Mouse (Mus musculus) cerebellum, adult 18-20 months (tissue): ENCODE measurements around the gene Gm39653.
"Not testable (repeated sequence)": the region's sequence is repeated elsewhere in the genome, so short reads cannot be mapped to it uniquely, and the experiment has no call there.

Experiments used
- DNase-seq, 2 experiments: peaks; one replicate each; pipeline ENCODE4 v3.0.0; 2021

Gm39653 gene

DNA sequence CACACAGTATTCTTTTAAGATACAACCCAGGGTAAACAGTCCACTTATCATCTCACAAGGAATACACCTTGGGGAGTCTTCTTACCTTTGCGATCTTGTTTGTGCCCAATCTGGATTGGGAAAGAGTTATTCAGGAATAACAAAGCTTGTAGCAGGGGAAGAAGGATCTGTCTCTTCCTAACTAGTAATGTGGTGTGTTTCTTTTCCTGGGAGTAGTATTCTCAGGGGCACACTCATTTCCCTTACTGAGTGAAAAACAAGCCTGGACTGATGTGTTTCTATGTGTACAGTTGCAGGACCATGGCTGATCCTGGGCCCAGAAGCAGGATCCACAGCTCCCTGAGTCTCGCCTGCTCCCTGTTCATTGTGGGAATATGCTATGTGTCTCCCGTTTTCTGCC, at the start of gene Gm39653:
TSS of gene Gm39653 (plus strand) at position 301 of the 400 bp plus-strand sequence.
- no peak for DNase-seq

DNA sequence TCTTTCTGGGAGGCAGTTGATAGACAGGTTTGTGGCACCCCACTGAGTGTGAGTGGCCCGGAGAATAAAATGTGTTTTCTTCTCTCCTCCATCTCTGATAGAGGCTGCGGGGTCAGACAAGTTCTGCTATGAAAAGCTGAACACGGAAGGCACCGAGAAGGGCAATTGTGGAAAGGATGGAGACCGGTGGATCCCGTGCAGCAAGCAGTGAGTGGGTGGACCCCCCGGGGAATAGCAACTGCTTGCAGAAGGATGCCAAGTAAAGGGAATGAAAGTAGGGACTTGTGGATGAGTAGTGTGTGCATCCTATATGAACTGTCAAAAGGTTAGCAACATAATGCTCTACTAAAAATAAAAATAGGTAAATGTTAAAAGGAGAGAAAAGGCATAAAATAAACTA, 49.3 kb upstream of the Gm39653 start:
- DNase-seq, result peak; percentile 67

DNA sequence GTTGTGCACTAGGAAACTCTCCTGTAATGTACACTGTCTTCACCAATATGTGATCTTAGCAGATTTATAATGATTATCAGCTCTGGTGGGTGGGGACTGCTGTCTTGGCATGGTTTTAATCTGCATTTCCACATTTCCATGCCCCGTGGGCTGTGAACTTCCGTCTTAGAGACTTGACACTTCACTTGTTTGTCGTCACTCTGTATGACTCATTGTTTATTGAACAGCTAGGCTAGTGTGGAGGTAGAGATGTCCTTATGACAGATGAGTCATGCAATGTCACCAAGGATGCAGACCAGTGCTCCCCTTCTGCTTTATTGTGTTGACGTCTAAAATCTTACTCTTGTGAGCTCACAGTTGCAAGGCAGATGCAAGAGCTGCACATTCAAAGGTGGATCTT, 48.7 kb upstream of the Gm39653 start:
- DNase-seq, result peak in 1 of 2 experiments; percentile 6

DNA sequence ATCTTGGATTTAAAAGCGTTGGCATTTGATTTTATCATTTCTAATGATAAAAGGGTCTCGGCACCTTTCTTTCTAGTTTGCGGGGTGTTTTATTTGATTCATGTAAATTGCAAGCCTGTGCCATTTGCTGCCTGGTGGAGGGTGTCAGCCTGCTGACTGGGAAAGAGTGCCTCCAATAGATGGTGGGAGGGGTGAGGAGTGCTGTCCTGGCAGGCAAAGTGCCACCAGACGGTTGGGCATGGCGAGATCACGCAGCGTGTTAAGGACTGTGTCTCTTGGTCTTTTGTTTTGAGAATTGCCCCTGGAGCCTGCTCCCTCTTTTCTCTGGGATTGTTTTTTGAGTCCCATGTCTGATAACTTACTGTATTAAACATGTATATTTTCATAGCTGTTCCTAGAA, 43.5 kb upstream of the Gm39653 start:
- peak; percentile 70 to 79 for DNase-seq

DNA sequence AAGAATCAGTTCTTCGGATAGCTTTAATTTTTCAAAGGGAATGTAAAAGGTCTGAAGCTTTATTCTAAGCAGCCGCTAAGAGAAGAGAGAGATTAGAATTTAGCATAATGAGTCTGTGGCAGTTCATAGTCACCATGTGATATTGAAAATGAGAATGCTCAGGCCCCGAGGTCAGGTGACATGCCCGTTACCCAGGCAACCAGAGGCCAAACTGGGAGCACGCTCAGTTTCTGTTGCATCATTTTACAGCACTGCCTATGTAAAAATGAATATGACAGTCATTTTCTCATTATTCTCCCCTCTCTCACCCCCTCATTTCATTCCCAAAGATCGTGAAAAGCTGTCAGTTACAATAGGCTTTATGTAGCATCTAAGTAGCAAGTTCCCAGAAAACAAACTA, 42.3 kb upstream of the Gm39653 start:
- DNase-seq, result no peak

DNA sequence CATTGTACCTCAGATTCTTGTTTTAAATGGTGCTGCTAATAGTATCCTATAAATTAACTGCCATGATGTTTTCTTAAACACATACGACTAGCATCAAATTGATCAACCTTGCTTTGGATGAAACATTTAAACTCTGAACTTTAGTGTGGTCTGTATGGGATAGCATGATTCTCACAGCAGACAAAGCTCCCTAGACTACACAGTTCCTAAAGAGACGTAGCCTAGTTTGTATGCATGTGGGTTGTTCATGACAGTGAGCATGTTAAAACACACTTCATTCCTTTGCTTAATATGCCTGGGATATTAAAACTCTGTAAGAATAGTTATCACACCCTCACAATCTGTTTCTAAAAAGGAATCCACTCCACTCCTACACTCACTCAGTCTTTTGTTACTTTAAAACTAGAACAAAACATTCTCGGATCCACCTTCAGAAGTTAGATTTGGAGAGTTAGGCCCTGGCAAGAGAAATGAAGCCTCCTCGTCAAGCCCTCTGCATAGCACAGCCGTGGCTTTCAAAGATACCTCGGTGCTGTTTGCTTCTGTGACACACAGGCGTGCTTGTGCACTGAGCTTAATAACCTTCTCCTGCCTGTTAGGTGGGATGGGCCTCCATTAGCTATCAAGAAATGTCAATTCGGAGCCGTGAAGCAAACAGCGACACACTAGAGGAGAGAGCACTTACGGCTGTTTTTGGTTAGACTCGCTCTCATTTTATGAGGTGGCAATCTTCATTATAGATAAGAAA, 41.7 kb upstream of the Gm39653 start:
- DNase-seq, result no peak

DNA sequence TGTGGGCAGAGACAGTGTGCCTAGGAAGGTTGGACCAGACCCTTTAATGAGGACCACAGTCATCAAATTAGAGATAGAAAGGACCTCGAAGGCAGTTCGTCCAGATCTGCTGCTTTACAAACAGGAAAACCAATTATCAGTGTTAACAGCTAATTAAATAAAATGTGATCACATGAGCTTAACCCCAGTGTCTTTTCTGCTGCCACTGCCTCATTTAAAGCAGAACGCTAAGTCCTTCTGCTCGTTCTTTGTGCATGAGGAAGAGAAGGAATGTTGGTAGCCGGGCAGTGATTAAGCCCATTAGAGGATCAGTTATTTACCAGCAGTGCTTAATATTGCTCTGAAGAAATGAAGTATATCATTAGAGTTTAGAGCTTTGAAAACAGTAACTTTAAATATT, 39.0 kb upstream of the Gm39653 start:
- DNase-seq, result no peak

DNA sequence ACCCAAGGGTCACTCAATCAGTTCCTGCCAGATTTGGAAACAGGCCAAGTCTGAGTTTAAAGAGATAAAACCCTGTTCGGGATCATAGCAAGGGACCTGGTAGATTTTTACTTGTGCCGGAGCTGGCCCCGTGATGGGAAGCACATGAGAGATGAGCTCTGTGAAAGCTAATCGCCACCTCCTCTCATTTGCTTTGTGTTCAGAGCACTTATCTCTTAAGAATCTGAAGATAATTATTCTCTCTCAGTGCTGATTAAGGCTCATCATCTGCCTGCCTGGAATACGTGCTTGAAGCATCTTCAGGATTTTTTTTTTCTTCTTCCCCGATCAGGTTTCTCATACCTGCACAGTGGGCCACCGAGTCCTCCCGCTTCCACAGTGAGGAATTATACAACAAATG, 36.6 kb upstream of the Gm39653 start:
- DNase-seq, result no peak

DNA sequence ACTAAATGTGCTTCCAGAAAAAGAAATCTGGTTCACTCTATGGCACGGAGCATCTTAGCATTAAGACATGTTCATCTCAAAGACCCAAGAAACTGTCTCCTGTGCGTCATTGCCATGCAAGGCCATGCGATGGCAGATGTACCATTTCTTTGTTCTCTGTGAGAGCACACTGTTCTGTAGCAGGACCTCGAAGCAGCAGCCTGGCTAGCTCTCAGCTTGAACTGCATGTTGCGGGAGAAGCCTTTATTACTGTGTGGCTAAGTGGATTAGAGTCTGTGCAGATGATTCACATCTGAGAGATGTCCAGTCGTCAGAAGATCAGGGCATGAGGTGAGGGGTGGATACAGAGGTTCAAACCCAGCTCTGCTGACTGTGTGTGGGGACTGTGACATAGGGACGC, 28.9 kb upstream of the Gm39653 start:
- DNase-seq, result no peak

DNA sequence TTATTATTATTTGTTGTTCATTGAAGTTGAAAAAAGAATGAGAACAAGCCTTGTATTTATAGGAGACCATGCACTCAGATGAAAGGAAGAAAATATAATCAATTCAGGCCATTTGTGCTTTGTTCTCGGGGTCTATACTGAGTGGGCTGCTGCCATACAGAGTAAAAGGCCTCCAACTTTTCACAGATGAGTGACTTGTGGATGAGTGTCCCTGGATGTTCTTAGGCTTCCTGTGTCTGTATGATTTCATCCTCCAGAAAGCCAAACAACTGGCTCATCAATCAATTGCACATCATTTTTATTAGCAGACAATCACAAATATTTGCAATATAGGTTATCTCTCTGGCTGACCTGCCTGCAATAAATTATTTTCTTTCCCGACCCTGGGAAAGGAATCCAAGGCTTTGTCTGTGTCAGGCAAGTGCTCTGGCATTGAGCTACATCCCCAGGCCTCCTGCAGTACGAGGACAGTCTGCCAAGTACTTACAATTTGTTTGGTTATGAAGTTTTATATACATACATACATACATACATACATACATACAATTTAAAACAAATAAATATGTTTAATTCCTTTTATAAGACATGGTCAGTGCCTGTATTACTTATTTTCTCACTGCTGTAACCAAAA, 11.8 kb upstream of the Gm39653 start:
- no peak for DNase-seq

DNA sequence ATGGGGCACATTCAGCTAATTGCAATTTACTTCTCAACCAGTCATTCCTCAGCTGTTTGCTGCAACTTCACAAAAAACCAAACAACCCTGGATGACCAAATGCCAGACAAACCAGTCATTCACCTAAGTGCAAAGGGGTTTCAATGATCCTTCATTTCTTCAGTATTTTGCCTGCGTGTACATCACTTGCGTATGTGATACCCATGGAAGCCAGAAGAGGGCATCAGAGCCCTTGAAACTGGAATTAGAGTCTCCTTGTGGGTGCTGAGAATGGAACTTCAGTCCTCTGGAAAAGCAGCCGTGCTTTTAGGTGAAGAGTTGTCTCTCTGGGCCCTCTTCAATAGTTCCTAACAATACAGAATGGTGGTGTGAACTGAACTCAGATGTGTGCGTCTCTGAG, 6.2 kb upstream of the Gm39653 start:
- DNase-seq, result no peak

DNA sequence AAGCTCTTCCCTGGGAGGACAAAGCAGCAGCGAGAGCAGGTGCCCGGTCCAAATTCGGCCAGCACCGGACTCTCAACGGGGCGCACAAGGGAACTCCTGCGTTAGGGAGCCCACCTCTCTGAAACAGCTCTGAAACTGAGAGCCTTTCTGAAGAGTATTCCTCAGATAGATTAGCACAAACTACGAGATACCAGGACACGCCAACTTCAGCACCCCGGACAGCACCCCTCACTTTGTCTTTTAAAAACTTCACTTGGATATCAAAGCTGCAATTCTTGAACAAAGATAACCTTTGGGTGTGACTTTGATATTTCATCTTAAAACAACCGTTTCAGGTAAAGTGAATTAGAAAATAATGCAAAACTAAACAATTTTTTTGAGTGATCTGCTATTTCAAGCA, 1.2 kb upstream of the Gm39653 start:
- DNase-seq, result no peak

DNA sequence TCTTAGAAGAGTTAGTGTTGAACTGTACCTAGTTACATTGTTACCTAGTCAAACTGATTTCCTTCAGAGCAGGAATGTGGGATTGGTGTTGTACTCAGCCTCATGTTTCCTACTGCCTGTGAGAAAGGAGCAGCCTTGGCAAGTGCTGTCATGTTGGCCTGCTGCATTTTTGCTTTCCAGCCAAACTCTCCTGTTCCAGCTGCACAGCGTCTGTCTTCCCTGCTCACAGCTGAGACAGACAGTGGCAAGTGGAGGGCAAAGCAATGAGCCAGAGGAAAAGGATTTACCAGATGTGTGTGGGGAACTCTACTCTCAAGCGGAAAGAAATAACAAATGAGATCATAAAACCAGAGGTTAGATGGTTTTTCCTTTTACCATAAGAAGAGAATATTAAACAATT, 12.4 kb downstream of the Gm39653 start:
- no peak for DNase-seq

DNA sequence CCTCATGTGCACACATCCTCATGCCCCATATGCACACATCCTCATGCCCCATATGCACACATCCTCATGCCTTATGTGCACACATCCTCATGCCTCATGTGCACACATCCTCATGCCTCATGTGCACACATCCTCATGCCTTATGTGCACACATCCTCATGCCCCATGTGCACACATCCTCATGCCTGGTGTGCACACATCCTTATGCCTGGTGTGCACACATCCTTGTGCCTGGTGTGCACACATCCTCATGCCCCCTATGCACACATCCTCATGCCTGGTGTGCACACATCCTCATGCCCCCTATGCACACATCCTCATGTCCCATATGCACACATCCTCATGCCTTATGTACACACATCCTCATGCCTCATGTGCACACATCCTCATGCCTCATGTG, 14.6 kb downstream of the Gm39653 start:
- not testable (repeated sequence) for DNase-seq

DNA sequence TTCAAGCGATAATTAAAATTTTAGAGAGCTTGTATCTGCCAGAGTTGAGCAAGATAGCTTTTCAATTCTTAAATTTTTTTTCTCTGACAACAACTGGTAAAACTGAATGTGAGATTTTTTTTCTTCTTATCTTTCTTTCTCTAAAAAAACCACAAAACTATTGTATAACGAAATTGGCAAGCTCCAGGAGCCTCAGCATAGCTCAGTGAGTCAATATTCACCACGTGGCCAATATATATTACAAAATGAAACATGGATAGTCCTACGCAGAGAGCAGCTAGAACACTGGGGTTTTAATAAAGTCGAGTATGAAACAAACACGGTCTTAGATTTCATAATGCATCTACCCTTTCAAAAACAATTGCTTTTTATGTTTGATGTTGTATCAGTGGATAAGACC, 24.2 kb downstream of the Gm39653 start:
- DNase-seq, result no peak

DNA sequence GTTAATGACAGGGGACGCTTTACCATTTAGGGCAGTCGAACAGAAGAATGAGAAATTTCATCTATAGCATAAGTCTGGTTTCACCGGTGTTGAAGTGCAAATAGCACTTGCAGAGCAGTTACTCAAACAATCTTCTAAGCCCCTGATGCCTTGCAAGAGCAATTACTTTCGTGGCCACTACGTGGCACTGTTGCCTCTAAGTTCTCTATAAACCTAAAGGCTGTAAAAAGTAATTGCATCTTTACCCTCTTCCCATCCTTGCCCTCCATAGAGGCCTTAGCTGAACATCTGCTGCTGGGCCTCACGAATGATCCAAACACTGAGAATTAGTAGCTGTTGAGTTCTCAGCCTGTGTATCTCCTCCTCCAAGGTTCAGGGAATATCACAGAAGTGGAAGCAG, 42.2 kb downstream of the Gm39653 start:
- peak; percentile 63 to 64 for DNase-seq

DNA sequence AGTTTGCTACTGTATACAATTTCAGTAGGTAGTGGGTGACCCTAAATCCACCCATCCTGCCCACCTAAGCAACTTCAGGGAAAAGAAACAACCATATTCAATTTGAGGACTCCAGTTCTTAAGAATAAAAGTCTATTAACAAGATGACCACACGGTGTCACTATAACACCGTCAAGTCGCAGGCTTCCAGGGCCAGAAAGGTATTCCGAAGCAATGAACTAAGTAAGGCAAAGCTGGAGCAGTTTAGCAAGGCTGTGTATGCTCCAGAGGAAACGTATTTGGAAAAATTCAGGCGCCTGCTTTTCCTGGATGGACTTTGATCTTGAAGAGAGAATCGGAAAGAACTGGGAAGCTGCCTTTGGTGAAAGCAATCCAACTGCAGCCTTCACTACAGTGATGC, 43.8 kb downstream of the Gm39653 start:
- DNase-seq, result peak; percentile 32 to 53

DNA sequence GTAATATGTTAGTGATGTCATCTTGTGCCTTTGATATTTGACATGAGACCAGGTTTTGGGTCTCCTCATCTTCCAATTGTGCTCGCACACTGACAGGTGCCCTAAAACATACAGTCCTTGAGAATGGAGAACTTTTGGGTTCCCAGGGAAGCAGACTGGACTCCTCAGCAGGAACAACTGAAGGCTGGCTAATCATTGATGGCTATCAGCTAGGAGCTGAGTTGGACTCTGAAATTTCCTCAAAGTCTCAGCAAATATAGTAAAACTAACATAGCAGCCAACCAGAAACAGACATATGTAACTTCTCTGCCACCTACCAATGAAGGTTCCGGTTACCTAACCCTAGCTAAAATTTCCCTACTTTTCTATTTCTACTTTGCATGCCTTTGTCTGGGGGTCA, 50.3 kb downstream of the Gm39653 start:
- DNase-seq, result no peak

DNA sequence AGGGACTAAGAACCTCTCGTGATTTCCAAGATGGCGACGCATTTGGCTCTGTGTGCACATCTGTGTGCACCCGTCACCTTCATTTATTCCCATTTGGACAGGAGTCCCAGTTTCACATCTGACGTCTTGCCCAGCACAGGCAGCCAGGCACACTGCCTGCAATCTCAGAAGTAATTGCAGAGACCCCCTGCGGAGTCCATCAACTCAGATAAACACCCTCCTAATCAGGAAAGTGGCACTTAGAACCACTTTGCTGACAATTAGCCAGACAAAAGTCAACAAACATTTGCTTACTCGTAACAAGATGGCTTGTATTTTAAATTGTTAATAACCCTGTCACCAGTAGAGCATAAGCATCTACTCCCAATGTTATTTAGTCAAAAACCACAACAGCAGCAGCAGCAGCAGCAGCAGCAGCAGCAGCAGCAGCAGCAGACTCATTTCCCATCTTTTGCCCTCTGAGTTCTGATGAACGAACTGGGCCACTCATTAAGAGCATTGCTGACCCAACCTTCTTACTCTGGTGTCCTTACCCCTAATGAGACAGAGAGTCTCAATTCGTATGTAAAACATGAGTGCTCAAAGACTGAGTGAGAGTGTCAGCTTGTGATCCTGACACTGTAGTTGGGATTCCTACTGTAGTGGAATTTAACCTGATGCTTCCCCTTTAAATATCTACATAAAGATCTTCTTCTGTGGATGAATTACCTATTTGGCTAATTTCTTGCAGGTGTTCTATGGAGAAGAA, 51.6 kb downstream of the Gm39653 start:
- no peak for DNase-seq

DNA sequence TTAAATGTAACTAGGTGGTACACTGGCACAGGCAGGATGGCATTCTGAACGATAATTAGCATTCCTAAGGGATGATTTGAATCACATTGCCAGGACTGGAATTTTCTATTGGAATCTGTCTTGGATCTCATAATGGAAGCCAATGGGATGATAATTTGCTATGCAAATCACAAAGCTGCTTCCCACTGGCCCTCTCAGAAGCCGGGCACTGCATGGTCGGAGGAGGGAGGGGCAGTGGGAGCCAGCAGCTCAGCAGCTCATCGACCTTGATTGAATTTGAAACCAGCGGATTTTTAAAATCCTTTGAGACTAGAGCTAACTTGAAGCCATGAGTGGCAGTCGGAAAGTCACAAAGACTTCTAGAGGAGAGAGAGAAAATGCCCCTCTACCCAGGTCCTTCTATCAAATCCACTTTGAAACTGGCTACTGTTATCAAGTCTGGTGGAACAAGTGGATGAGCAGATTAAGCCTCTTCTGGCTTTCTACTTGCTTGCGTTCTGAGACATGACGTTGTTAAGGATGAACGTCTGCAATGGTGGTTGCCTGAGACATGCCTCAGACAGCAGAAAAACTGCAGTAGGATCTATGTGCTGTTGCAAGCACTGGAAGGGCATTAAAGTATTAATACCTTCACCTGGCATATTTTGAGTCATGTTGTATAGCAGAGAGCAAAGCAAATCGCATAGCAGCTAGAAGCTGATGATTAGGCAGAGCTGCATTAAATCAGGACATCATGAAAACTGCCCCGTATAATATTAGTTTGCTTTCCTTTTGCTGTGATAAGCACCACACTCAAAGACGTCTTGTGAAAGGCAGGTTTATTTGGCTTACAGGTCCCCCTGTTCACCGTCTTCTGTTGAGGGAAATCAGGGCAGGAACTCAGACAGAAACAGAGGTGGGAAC, 52.4 kb downstream of the Gm39653 start:
- no peak for DNase-seq

DNA sequence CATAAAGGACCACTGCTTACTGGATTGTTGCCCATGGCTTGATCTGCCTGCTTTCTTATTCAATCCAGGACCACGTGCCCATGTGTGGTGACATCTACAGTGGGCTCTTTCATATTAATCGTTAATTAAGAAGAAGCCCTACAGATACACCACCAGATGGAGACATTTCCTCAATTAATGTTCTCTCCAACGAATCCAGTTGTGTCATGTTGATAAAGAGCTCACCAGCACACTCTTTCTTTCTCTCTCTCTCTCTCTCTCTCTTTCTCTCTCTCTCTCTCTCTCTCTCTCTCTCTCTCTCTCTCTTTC, 53.0 kb downstream of the Gm39653 start:
- DNase-seq, result peak in 1 of 2 experiments; percentile 14
